Mouse (Mus musculus) adrenal gland (tissue): ENCODE data around the gene Kifap3.
"Not testable (repeated sequence)": the region's sequence is repeated elsewhere in the genome, so short reads cannot be mapped to it uniquely, and the experiment has no call there.

Experiments used
- intact Hi-C: fragments of 180-260 bp; cut with DNase I; formaldehyde crosslinking; loops from one replicate; pipeline ENCODE4 v1.15.1; 2025
- long read RNA-seq, 2 experiments: library from polyadenylated mRNA; unstranded; transcript quantifications; one replicate each; pipeline ENCODE4 v2.0.0; 2020; ENCODE audit warnings: borderline replicate concordance in 1 of 2; ENCODE audit not compliant: insufficient replicate concordance in 1 of 2

Kifap3 gene
- long read RNA-seq, experiment 1, full-length matches to known transcripts, result 1 of 13 reads
- long read RNA-seq, experiment 1, partial matches to known transcripts, result 12 of 13 reads
- long read RNA-seq, experiment 1, other reads (novel, unspliced or antisense), result 0 of 13 reads
- long read RNA-seq, experiment 2, full-length matches to known transcripts, result 1 of 18 reads
- long read RNA-seq, experiment 2, partial matches to known transcripts, result 17 of 18 reads
- long read RNA-seq, experiment 2, other reads (novel, unspliced or antisense), result 0 of 18 reads

GRCm38 (mm10) chr1:163779336-163780115 is at the start of gene Kifap3:
TSS of gene Kifap3 (plus strand) at chr1:163779583.
- intact Hi-C loops, result no loop called here

GRCm38 (mm10) chr1:163731166-163731565 is 48.2 kb upstream of the Kifap3 start:
- intact Hi-C loops, result not testable (repeated sequence)

DNA sequence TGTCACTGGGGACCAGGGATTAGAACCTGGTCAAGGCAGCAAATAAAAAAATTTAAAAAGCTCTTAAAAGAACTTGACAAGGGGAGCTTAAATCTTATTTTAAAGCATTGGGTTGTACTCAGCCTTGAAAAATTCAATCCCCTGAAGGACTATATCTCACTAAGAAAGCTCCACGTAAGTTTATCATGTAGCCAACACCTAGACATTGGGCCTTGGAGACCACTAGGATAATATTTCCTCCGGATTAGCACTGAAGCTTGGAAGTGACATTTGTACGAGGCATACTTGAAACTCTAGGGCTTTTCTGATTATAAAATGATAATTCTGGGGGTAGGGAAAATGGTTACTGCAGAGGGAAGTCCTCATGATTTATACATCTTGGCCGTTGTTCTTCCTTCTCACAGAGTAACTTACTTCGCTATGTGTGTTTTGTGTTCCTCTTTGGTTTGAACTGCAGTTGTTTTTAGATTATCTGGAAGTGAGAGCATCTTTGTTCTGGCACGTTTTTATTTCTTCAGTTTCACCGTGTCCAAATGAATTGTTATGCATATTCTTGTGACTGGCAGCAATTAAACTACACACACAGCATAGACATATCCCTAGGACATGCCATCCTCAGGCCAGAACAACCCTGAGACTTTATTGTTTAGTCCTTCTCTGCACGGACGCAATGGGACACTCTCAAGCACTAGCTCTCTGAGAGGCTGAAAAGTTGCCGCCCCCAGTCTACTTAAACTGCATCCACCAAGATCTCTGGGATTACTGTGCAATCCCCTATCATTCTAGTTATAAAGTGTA is 42.7 kb upstream of the Kifap3 start:
- intact Hi-C loops, result no loop called here

DNA sequence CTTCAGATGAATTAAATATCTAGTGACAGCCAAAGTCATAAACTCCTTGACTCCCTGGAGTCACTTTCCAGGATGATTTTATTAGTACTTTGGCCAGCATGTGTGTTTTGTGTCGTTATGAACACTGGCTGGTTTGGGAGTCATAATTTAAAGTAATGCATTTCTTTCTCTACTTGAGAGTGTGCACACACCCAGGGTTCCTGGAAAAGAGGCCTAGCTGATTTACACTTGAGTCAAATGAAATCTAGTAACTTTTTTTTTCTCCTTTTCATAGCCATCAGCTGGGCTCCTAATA is 42.2 kb upstream of the Kifap3 start:
- intact Hi-C loops, result no loop called here

- intact Hi-C loops, result no loop called here
Measured at GRCm38 (mm10) chr1:163751360-163751992, 27.9 kb upstream of the Kifap3 start.

DNA sequence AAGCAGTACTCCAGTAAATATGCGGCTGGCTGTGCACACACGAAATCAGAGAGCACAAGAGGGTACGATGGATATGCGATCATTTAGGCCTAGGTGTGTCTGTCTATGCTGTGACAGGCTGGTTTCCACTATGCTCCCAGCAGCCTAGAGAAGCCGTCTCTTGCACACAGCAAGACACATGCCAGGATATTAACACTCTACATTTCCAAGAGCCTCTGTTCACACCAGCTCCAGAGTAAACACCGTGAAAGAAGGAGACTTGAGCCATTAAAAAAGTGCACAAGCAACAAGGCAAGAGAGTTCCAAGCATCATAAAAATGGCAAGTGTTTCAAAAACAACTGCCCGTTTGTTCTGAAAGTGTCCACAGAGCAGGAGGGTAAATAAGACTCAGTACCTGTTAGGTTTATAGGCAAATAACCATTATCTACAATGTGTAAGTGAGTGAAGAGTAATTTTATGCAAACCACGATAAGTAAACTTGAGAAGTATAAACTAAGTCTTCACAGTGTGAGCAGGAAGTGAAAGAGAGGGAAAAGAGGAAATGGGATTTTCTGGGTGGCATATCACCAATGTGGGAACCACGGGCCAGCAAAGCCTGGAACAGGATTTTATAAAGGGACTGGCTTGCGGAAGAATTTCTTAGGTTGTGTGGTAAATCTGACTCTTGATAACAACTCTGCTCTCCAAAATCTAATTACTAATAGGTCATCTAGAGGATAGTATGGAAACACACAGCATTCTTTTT is 21.7 kb upstream of the Kifap3 start:
- intact Hi-C loops, result no loop called here

DNA sequence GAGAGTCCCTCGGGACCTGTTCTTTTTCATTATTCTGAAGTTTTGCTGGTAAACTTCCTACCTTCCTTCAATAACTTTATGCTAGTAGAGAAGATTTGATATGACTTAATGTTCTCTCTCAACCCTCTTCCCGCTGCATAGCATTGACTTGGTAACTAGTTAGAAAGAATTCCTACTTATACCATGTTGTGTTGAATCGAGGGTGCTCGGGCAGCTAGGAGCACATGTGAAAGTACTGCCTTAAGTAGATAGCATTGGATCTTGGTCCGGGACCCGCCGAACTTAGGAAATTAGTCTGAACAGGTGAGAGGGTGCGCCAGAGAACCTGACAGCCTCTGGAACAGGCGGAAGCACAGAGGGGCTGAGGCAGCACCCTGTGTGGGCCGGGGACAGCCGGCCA is 4.2 kb downstream of the Kifap3 start:
- intact Hi-C loops, result not testable (repeated sequence)

- intact Hi-C loops, result no loop called here
Measured at GRCm38 (mm10) chr1:163821365-163821764, 42.0 kb downstream of the Kifap3 start.

GRCm38 (mm10) chr1:163829482-163829881 is 50.1 kb downstream of the Kifap3 start:
- intact Hi-C loops, result no loop called here

GRCm38 (mm10) chr1:163834066-163834465 is 54.7 kb downstream of the Kifap3 start:
- intact Hi-C loops, result loop anchor here (2.0 to 10.0 kb wide), 2 partner anchors 77 to 301 kb away; no protein-coding TSS in a partner anchor

GRCm38 (mm10) chr1:163835062-163835461 is 55.7 kb downstream of the Kifap3 start:
- intact Hi-C loops, result loop anchor here (2.0 to 10.0 kb wide), 3 partner anchors 76 to 683 kb away; no protein-coding TSS in a partner anchor

DNA sequence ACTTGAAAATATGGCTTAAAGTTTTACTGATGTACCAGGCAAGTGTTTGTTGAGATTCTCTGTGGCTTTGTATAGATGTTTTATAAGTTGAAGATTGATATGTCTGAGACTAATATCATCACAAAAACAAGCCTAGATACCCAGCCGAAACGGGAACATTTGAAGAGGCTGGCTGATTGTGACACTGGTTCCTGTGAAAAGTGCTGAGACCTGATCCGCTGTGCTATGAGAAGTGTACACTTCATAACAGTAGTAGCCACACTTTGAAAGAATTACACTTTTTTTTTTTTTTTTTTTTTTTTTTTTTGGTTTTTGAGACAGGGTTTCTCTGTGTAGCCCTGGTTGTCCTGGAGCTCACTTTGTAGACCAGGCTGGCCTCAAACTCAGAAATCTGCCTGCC is 59.1 kb downstream of the Kifap3 start:
- intact Hi-C loops, result loop anchor here (5.0 to 10.0 kb wide), 2 partner anchors 296 to 686 kb away; no protein-coding TSS in a partner anchor

DNA sequence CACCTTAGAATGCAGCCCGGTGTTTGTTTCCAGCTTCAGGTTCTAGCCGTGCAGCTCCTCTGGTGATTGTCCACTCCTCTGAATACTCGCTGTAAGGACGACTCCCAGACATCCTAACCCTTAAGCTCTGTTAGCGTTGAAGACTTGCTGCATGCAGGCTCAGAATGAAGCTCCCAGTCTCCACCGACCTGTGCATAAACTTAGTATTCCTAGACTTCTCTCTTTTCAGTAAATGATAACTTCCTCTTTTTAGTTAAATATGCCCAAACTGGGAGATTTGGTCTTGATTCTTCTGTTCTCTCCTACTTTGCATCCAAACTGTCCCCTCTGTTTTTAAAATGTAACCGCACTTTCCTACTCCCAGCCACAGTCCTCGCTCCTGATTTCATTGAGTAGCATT is 61.2 kb downstream of the Kifap3 start:
- intact Hi-C loops, result no loop called here

- intact Hi-C loops, result no loop called here
Measured at GRCm38 (mm10) chr1:163842238-163842637, 62.9 kb downstream of the Kifap3 start.

DNA sequence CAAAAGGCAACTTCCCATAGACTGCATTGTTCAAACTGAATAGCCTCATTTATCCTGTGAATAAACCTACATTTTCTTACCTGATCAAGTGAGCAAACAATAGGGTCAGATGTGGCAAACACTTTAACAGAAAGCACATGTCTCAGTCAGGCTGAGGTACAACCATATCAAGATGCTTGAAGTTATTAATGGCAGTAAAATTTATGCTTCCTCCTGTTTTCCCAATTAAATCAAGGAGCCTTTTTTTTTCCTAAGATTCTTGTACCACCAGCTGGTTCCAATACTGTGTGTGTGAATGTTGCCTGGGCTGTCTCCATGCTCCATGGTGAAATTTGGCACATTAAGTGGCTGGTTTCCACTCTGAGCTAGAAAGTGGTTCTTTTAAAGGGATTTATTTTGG is 64.5 kb downstream of the Kifap3 start:
- intact Hi-C loops, result no loop called here

GRCm38 (mm10) chr1:163852884-163853560 is 73.6 kb downstream of the Kifap3 start:
- intact Hi-C loops, result no loop called here

- intact Hi-C loops, result no loop called here
Measured at GRCm38 (mm10) chr1:163858420-163858819, 79.0 kb downstream of the Kifap3 start.

DNA sequence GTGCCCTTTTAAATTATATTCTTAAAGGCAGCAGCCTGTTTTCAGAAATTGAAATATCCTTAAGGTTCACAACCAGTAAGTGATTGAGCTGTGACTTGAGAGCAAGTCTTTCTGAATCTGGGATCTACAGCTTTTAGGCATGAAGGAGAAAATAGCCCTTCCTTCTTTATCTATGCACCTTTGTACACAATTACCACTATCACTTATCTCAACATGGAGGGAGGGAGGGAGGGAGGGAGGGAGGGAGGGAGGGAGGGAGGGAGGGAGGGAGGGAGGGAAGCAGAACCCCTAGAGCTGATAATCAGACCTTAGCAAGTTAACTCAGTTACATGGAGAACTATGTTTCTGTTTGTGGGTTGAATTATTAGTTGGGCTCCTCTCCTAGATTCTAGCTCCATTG is 82.2 kb downstream of the Kifap3 start:
- intact Hi-C loops, result no loop called here

GRCm38 (mm10) chr1:163873158-163873557 is 93.8 kb downstream of the Kifap3 start:
- intact Hi-C loops, result no loop called here

GRCm38 (mm10) chr1:163889629-163890028 is 110.2 kb downstream of the Kifap3 start:
- intact Hi-C loops, result no loop called here
